Mouse (Mus musculus) erythroblast, embryonic 14.5 days (primary cell): ENCODE data around the gene Rnf213. TPM values are rescaled to one million over a fixed set of nuclear protein-coding genes. Genes with fewer than 3 reads are reported as not detected.
A peak's percentile ranks its signal among the peaks of the same experiment; 100 is the strongest.

ENCODE experiments used
- H3K27me3 ChIP-seq: 2 replicates; pipeline ENCODE4 v1.6.1; 2012; ENCODE audit warnings: inconsistent platforms; ENCODE audit not compliant: control insufficient read depth
- H3K36me3 ChIP-seq: 2 replicates; pipeline ENCODE4 v1.6.1; 2012; ENCODE audit warnings: mild to moderate bottlenecking, inconsistent platforms; ENCODE audit not compliant: control insufficient read depth
- H3K4me1 ChIP-seq: 2 replicates; pipeline ENCODE4 v1.6.1; 2012; ENCODE audit warnings: inconsistent platforms; ENCODE audit not compliant: control insufficient read depth
- H3K4me3 ChIP-seq: replicated peaks from 2 replicates; pipeline ENCODE3; 2012; ENCODE audit warnings: moderate library complexity, mild to moderate bottlenecking, inconsistent platforms
- H3K9me3 ChIP-seq: 2 replicates; pipeline ENCODE4 v1.6.1; 2012; ENCODE audit warnings: low read length, inconsistent platforms, mixed read lengths; ENCODE audit not compliant: control insufficient read depth
- GATA1 ChIP-seq: IDR thresholded peaks from 2 replicates; pipeline ENCODE4 v1.6.1; 2012; ENCODE audit warnings: low read length, inconsistent platforms, mixed read lengths
- TAL1 ChIP-seq: IDR thresholded peaks from 3 replicates; pipeline ENCODE4 v1.6.1; 2012; ENCODE audit warnings: low read length, inconsistent platforms, mixed read lengths
- polyA plus RNA-seq: library from polyadenylated mRNA; stranded (reverse); fragments of >175 nt; gene quantifications from 2 replicates; pipeline ENCODE4 v1.2.3, GENCODE M21; 2012

Rnf213 gene
- polyA plus RNA-seq, 1 experiment, result 0.01 TPM

- no peaks in the 10 kb centered on the region for H3K36me3 ChIP-seq
- peaks cover 21% of the 10 kb centered on the region for H3K27me3 ChIP-seq
- TF ChIP-seq TAL1 (no peak), GATA1 (no peak)
These were observed 126.5 kb downstream of the Rnf213 start for GRCm38 (mm10) chr11:119519387-119519786.

GRCm38 (mm10) chr11:119520005-119520712 lies 127.3 kb downstream of the Rnf213 start:
- Histone ChIP-seq H3K4me3 (no peak overlapping the region), H3K27me3 (peaks cover 14% of the 10 kb centered on the region), H3K4me1 (peaks cover 6% of the 10 kb centered on the region), H3K36me3 (no peaks in the 10 kb centered on the region), H3K9me3 (no peaks in the 10 kb centered on the region)
- TF ChIP-seq TAL1 (no peak), GATA1 (no peak)

More at GRCm38 (mm10) chr11:119519387-119519786, 126.5 kb downstream of the Rnf213 start:
- H3K4me3 ChIP-seq, result no peak overlapping the region
- H3K4me1 ChIP-seq, result peaks cover 2% of the 10 kb centered on the region
- H3K9me3 ChIP-seq, result no peaks in the 10 kb centered on the region

GRCm38 (mm10) chr11:119520713-119521063 lies 127.8 kb downstream of the Rnf213 start:
- Histone ChIP-seq H3K9me3 (no peaks in the 10 kb centered on the region), H3K36me3 (no peaks in the 10 kb centered on the region), H3K4me3 (no peak overlapping the region), H3K4me1 (peaks cover 6% of the 10 kb centered on the region), H3K27me3 (peaks cover 8% of the 10 kb centered on the region)
- TF ChIP-seq GATA1, result no peak
- no peak for TF ChIP-seq TAL1

GRCm38 (mm10) chr11:119521920-119522710 lies 129.2 kb downstream of the Rnf213 start:
- peaks cover 14% of the 10 kb centered on the region for H3K4me1 ChIP-seq
- H3K4me3 ChIP-seq, result no peak overlapping the region
- peaks cover 2% of the 10 kb centered on the region; the same call in 1 of the 2 replicates for H3K27me3 ChIP-seq
- no peaks in the 10 kb centered on the region for H3K9me3 ChIP-seq
- no peaks in the 10 kb centered on the region for H3K36me3 ChIP-seq
- no peak for TF ChIP-seq TAL1
- TF ChIP-seq GATA1, result no peak

- peaks cover 2% of the 10 kb centered on the region; the same call in 1 of the 2 replicates for H3K27me3 ChIP-seq
These were observed 129.9 kb downstream of the Rnf213 start for GRCm38 (mm10) chr11:119522779-119523178.

GRCm38 (mm10) chr11:119523392-119523791 lies 130.5 kb downstream of the Rnf213 start:
- TF ChIP-seq TAL1, result no peak
- no peaks in the 10 kb centered on the region for H3K9me3 ChIP-seq
- H3K4me3 ChIP-seq, result no peak overlapping the region
- H3K36me3 ChIP-seq, result no peaks in the 10 kb centered on the region
- H3K27me3 ChIP-seq, result peaks cover 2% of the 10 kb centered on the region; the same call in 1 of the 2 replicates
- peaks cover 14% of the 10 kb centered on the region for H3K4me1 ChIP-seq

More at GRCm38 (mm10) chr11:119522779-119523178, 129.9 kb downstream of the Rnf213 start:
- no peaks in the 10 kb centered on the region for H3K9me3 ChIP-seq
- TF ChIP-seq GATA1, result no peak
- TF ChIP-seq TAL1, result no peak
- no peaks in the 10 kb centered on the region for H3K36me3 ChIP-seq
- H3K4me3 ChIP-seq, result no peak overlapping the region
- H3K4me1 ChIP-seq, result peaks cover 14% of the 10 kb centered on the region

GRCm38 (mm10) chr11:119524545-119524949 lies 131.6 kb downstream of the Rnf213 start:
- peak overlapping the region; percentile 56 for H3K4me3 ChIP-seq
- H3K9me3 ChIP-seq, result no peaks in the 10 kb centered on the region

GRCm38 (mm10) chr11:119526068-119526966 lies 133.4 kb downstream of the Rnf213 start:
- Histone ChIP-seq H3K4me1 (peaks cover 14% of the 10 kb centered on the region), H3K4me3 (no peak overlapping the region), H3K27me3 (peaks cover 2% of the 10 kb centered on the region; the same call in 1 of the 2 replicates), H3K9me3 (no peaks in the 10 kb centered on the region), H3K36me3 (no peaks in the 10 kb centered on the region)
- no peak for TF ChIP-seq TAL1
- no peak for TF ChIP-seq GATA1

More at GRCm38 (mm10) chr11:119524545-119524949, 131.6 kb downstream of the Rnf213 start:
- TF ChIP-seq TAL1 (no peak), GATA1 (no peak)
- H3K36me3 ChIP-seq, result no peaks in the 10 kb centered on the region
- peaks cover 2% of the 10 kb centered on the region; the same call in 1 of the 2 replicates for H3K27me3 ChIP-seq
- peaks cover 14% of the 10 kb centered on the region for H3K4me1 ChIP-seq

- no peaks in the 10 kb centered on the region for H3K9me3 ChIP-seq
- TF ChIP-seq GATA1 (no peak), TAL1 (no peak)
- H3K4me1 ChIP-seq, result peaks cover 14% of the 10 kb centered on the region
- H3K27me3 ChIP-seq, result no peaks in the 10 kb centered on the region; the same call in 1 of the 2 replicates
- H3K36me3 ChIP-seq, result no peaks in the 10 kb centered on the region
- no peak overlapping the region for H3K4me3 ChIP-seq
These were observed 136.0 kb downstream of the Rnf213 start for GRCm38 (mm10) chr11:119528930-119529329.
